Mouse (Mus musculus) forebrain, postnatal 0 days (tissue): ENCODE data around the gene Eif2ak4. TPM values are rescaled to one million over a fixed set of nuclear protein-coding genes. Genes with fewer than 3 reads are reported as not detected.
A peak's percentile ranks its signal among the peaks of the same experiment; 100 is the strongest.

Source experiments
- ATAC-seq: fragments of 200-750 bp; cut with Nextera tagmentation; 2 replicates; pipeline ENCODE4 v1.8.0; 2017; ENCODE audit warnings: mild to moderate bottlenecking, moderate library complexity
- DNase-seq: peaks from one replicate; pipeline ENCODE4 v3.0.0-alpha.2; 2015
- H3K27ac ChIP-seq: fragments of 300-500 bp; sonication (generic); 2 replicates; pipeline ENCODE4 v1.5.1; 2014; ENCODE audit warnings: low read depth, mild to moderate bottlenecking, antibody characterized with exemption, low read length, moderate library complexity, mixed read lengths
- H3K27me3 ChIP-seq: fragments of 300-500 bp; sonication (generic); 2 replicates; pipeline ENCODE4 v1.6.1; 2014; ENCODE audit warnings: mild to moderate bottlenecking, low read length, mixed read lengths; ENCODE audit not compliant: insufficient read depth
- H3K36me3 ChIP-seq: fragments of 300-500 bp; sonication (generic); 2 replicates; pipeline ENCODE4 v1.6.1; 2014; ENCODE audit warnings: mild to moderate bottlenecking, moderate library complexity; ENCODE audit not compliant: insufficient read depth
- H3K4me1 ChIP-seq: fragments of 300-500 bp; sonication (generic); 2 replicates; pipeline ENCODE4 v1.6.1; 2014; ENCODE audit warnings: antibody characterized with exemption; ENCODE audit not compliant: insufficient read depth
- H3K4me2 ChIP-seq: fragments of 300-500 bp; sonication (generic); 2 replicates; pipeline ENCODE4 v1.6.1; 2014; ENCODE audit warnings: low read depth, mild to moderate bottlenecking, moderate library complexity
- H3K4me3 ChIP-seq: fragments of 300-500 bp; sonication (generic); 2 replicates; pipeline ENCODE4 v1.5.1; 2014; ENCODE audit warnings: low read depth, low read length, mixed read lengths
- H3K9ac ChIP-seq: fragments of 300-500 bp; sonication (generic); 2 replicates; pipeline ENCODE4 v1.6.1; 2014; ENCODE audit warnings: mild to moderate bottlenecking
- H3K9me3 ChIP-seq: fragments of 300-500 bp; sonication (generic); 2 replicates; pipeline ENCODE4 v1.6.1; 2016; ENCODE audit warnings: low read length
- CTCF ChIP-seq: sonication (generic); IDR thresholded peaks from 2 replicates; pipeline ENCODE4 v1.5.1; 2016; ENCODE audit warnings: antibody characterized with exemption, control low read depth, low read depth
- WGBS: fragments of 180-500 bp; shearing (Covaris S2); extraction: QIAGEN DNeasy Blood & Tissue Kit; methylation state at CpG from one replicate; pipeline ENCODE4 v1.1.7; 2014; 5-methylcytosine and 5-hydroxymethylcytosine counted together
- polyA plus RNA-seq: library from polyadenylated mRNA; unstranded; fragments of >200 nt; fragmentation: Nextera tagmentation; extraction: Ambion mirVana; gene quantifications from 2 replicates; pipeline ENCODE4 v1.2.1, GENCODE M21; 2015
- total RNA-seq: library from RNA; depleted of rRNA; stranded (reverse); fragments of >200 nt; gene quantifications from 2 replicates; pipeline ENCODE4 v1.2.3, GENCODE M21; 2014

The Eif2ak4 gene
- total and polyA plus RNA-seq, 2 experiments from 2014 or later, result 6.2 to 16.4 TPM

DNA sequence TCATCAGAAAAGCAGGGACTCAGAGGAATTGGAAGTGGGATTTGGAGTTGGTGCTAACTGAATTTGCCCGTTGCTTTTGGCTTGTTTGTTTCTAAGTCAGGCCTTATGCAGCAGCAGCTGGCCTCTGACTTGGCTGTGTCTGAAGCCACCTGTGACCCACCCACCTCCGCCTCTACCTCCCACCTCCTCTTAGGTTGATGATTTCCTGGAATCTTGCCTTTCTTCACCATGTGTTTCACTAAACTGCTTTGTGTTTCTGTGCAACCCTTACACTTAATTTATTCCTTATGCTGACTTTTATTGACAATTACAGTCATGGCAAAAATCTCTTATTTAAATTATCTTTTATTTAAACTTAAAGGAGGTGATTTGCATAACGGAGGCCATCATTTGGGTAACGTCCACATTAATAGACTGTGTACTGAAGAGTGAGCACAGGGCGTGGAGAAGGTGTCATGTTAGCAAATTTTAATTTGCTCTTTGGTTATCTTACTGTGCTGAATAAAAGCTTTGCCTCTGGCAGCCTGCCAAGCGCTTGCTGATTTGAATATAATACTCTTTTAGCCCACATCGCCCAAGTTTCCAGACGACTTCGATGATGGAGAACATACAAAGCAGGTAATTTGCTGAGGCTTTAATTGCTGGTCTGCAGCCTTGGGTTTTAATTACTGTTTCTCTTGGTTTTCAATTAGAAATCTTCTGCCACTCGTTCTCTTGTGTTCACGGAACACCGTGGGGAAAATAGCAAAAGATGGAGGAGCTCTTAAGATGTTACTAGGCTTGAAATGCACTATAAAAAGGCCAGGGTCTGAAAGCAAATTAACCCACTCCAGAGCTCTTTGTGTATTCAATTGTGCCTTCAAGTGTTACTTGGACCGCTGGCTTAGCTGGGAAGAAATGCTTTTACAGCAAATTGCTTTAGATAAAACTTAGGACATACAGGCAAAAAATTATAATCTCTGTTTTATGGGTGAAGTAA lies 57.6 kb downstream of the Eif2ak4 start:
- Histone ChIP-seq H3K36me3 (peaks cover 27% of the 10 kb centered on the region), H3K4me1 (no peaks in the 10 kb centered on the region), H3K9ac (no peak overlapping the region), H3K27me3 (no peaks in the 10 kb centered on the region), H3K4me2 (no peak overlapping the region), H3K27ac (no peak overlapping the region), H3K9me3 (no peaks in the 10 kb centered on the region), H3K4me3 (no peak overlapping the region)
- DNase-seq (peak; percentile 77), ATAC-seq (peak; percentile 88)
- 12% methylated on average over 13 of the region's 13 CpGs for WGBS
- TF ChIP-seq CTCF, result no peak

DNA sequence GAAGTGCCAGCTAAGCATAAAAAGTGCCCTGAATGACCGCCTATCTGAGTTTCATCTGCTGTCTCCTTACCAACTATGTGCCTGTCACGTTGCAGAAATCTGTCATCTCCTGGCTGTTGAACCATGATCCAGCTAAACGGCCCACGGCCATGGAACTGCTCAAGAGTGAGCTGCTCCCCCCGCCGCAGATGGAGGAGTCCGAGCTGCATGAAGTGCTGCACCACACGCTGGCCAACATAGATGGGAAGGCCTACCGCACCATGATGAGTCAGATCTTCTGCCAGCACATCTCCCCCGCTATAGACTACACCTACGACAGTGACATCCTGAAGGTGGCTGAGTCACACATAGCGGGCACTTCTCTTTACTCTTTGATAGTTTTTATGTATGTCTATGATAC lies 59.8 kb downstream of the Eif2ak4 start:
- no peak overlapping the region for H3K4me2 ChIP-seq
- no peak overlapping the region for H3K4me3 ChIP-seq
- WGBS, result 89% methylated on average over 12 of the region's 12 CpGs
- H3K4me1 ChIP-seq, result no peaks in the 10 kb centered on the region
- ATAC-seq (0 out of 2 replicates have a peak, but pooled peaks have one; percentile 14), DNase-seq (no peak)
- peaks cover 27% of the 10 kb centered on the region for H3K36me3 ChIP-seq
- H3K27ac ChIP-seq, result no peak overlapping the region
- no peak overlapping the region for H3K9ac ChIP-seq
- TF ChIP-seq CTCF, result no peak
- no peaks in the 10 kb centered on the region for H3K9me3 ChIP-seq
- no peaks in the 10 kb centered on the region for H3K27me3 ChIP-seq

DNA sequence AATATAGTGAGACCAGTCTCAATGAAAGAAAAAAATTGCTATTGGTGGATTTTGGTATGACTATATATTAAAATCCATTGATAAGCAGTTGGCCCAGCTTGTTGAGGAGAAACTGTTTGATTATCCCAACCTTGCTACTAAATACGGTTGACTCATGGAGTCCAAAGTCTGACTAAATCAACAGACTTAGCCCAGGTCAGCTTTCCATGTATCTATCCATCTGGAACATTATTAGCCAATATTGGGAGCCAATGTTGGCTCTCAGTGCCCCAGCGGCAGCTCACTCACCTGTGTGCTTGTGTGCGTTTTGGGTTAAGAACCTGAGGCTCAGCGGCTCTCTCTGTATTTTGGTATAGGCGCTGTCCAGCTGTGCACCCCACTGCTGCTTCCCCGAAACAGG lies 62.6 kb downstream of the Eif2ak4 start:
- Histone ChIP-seq H3K4me3 (no peak overlapping the region), H3K27ac (no peak overlapping the region), H3K9me3 (no peaks in the 10 kb centered on the region), H3K27me3 (no peaks in the 10 kb centered on the region), H3K4me2 (no peak overlapping the region), H3K36me3 (peaks cover 26% of the 10 kb centered on the region), H3K9ac (no peak overlapping the region), H3K4me1 (no peaks in the 10 kb centered on the region)
- DNase-seq (no peak), ATAC-seq (no peak)
- no peak for TF ChIP-seq CTCF
- WGBS, result 93% methylated on average over 6 of the region's 6 CpGs

DNA sequence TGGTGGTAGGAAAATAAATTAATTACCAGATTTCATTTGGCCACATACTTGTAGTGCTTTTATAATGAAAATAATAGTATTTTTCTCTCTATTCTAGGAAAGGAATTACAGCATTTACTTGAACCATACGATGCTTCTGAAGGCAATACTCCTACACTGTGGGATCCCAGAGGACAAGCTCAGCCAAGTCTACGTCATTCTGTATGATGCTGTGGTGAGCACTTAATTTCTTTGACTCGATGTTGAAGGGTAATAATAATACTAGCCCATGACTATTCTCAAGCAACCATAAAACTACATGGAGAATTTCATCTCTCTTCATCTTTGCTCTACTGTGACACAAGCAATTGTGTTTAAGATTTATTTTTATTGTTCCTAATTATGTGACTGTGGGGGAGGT lies 68.6 kb downstream of the Eif2ak4 start:
- peaks cover 22% of the 10 kb centered on the region for H3K36me3 ChIP-seq
- H3K27me3 ChIP-seq, result no peaks in the 10 kb centered on the region
- no peaks in the 10 kb centered on the region for H3K9me3 ChIP-seq
- ATAC-seq, result no peak
- no peak for TF ChIP-seq CTCF
- WGBS, result 93% methylated on average over 3 of the region's 3 CpGs
- no peak overlapping the region for H3K27ac ChIP-seq
- DNase-seq, result no peak
- H3K4me3 ChIP-seq, result no peak overlapping the region
- no peak overlapping the region for H3K4me2 ChIP-seq
- no peak overlapping the region for H3K9ac ChIP-seq
- 0 out of 2 replicates have a peak, but pooled peaks cover 5% of the 10 kb centered on the region for H3K4me1 ChIP-seq

DNA sequence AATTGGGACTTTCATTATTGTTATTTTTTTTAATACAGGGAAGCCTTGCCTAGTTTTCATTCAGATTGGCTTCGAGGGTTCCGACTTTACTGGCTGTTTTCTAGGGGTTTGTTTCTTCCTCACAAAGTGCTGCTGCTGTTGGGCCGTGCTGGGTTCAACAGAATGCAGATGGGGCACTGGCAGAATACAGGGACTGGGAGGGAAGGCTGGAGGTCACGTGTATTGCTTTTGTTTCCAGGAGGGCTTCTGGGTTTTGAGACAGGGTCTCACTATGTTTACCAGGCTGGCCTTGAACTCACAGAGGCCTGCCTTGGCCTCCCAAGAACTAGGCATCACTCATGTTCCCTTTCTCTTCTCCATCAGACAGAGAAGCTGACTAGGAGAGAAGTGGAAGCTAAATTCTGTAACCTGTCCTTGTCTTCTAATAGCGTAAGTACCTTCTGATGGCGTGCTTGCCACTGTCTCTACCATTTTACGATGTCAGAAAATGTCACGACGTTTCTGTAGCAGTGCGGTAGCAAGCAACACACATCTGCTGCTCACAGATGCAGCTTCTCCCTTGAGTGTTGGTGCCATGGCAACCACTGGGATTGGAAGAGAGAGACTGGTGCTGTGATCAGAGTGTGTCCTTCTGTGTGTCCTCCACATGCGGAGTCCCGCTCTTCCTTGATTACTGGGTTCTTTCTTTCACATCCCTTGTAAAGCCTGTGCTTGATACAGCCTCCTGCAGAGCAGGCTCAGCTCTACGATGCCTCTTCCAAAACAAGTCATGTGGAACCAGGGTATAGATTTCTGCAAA lies 69.2 kb downstream of the Eif2ak4 start:
- Histone ChIP-seq H3K4me3 (no peak overlapping the region), H3K4me1 (0 out of 2 replicates have a peak, but pooled peaks cover 5% of the 10 kb centered on the region), H3K9ac (no peak overlapping the region), H3K4me2 (no peak overlapping the region), H3K36me3 (peaks cover 26% of the 10 kb centered on the region), H3K9me3 (no peaks in the 10 kb centered on the region), H3K27me3 (no peaks in the 10 kb centered on the region), H3K27ac (peak overlapping the region; percentile 52)
- DNase-seq, result peak; percentile 61
- peak; percentile 92 for ATAC-seq
- WGBS, result 66% methylated on average over 13 of the region's 13 CpGs
- TF ChIP-seq CTCF, result no peak

DNA sequence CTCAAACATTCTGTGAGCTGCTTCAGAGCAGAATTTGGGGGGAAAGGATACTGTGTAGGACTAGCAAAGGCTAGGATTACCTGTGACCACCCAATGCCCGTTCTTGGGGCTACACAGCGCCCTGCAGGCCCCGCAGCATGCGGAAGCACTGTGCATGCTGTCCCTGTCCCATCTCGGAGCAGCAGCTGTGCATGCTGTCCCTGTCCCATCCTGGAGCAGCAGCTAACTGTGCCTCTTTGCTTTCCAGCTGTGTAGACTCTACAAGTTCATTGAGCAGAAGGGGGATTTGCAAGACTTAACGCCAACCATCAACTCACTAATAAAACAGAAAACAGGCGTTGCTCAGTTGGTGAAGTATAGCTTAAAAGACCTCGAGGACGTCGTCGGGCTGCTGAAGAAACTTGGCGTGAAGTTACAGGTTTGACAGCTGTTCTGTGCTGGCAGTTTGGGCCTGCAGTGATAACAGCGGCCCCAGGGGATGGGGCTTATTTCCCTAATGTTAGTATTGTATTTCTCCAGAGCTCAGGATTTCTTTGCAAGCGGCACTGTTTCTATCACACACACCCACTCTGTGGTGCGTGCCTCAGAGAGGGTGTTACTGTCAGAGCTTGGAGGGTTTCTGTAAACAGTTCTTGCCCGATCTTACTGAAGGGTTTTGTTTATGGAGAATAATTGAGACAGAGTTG lies 73.2 kb downstream of the Eif2ak4 start:
- TF ChIP-seq CTCF, result no peak
- ATAC-seq (no peak), DNase-seq (no peak)
- 71% methylated on average over 16 of the region's 16 CpGs for WGBS
- Histone ChIP-seq H3K9ac (no peak overlapping the region), H3K9me3 (no peaks in the 10 kb centered on the region), H3K27ac (no peak overlapping the region), H3K27me3 (no peaks in the 10 kb centered on the region), H3K4me1 (0 out of 2 replicates have a peak, but pooled peaks cover 5% of the 10 kb centered on the region), H3K36me3 (peaks cover 47% of the 10 kb centered on the region), H3K4me3 (no peak overlapping the region), H3K4me2 (no peak overlapping the region)
